Mouse (Mus musculus): ENCODE results near the gene Atg2b.

Gene Atg2b

GRCm38 (mm10) chr12:105597135-105597534 lies 87.9 kb downstream of the Atg2b start:
- no peak for DNase-seq (ENCODE audit: low read depth, low spot score)

DNA sequence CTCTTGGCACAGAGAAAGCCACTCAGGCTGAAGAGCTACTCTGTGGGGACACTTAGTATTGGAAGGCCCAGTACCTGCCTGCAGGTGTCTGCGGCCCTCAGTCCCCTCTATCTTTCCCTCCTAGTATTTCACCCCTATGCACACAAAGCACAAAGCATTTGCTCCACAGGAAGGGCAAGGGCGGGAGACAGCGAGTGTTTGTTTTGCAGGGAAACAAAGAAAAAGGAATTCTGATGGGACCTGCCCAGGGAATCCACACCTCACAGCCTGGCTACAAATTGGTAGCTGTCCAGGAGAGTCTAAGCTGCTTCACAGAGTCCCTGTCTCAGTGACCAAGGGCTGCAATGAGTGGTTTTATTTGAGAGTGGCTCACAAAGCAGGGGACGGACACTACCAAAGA lies 91.5 kb downstream of the Atg2b start:
- DNase-seq (ENCODE audit: low read depth, low spot score): no peak

DNA sequence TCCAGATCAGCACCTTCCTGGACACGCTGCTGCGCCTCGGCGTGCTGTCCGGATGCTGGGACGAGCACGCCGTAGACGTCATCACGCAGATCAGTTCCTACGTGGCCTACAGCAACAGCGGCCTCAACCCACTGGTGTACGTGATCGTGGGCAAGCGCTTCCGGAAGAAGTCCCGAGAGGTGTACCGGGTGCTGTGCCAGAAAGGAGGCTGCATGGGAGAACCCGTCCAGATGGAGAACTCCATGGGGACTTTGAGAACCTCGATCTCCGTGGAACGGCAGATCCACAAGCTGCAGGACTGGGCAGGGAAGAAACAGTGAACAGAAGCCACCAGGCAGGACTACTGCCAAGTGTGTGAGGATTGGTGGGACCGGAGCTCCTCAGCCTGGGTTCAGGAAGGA lies 92.7 kb downstream of the Atg2b start:
- DNase-seq (ENCODE audit: low read depth, low spot score): no peak

- no peak for DNase-seq (ENCODE audit: low read depth, low spot score)
These were observed 94.2 kb downstream of the Atg2b start for GRCm38 (mm10) chr12:105590786-105591185.

GRCm38 (mm10) chr12:105587526-105587925 lies 97.5 kb downstream of the Atg2b start:
- DNase-seq (ENCODE audit: low read depth, low spot score): no peak

DNA sequence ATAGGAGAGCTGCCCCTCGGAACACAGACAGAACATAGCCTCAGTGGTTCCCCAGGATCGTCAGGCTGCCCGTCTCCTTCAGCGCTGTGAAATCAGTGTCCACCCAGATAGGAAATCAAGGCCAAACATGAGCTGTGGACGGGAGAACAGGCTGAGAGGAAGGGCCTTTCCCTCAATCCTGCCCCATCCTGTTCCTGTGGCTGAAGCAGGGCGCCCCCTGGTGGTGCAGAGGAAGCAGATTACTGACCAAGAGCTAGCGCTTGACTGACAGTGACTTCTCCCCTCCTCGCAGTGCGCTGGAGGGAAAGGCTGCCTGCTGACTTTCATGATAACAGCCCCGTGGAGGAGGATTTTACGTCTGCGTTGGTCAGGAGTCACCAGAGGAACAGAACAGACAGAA lies 100.2 kb downstream of the Atg2b start:
- DNase-seq (ENCODE audit: low read depth, low spot score): peak; percentile 69

DNA sequence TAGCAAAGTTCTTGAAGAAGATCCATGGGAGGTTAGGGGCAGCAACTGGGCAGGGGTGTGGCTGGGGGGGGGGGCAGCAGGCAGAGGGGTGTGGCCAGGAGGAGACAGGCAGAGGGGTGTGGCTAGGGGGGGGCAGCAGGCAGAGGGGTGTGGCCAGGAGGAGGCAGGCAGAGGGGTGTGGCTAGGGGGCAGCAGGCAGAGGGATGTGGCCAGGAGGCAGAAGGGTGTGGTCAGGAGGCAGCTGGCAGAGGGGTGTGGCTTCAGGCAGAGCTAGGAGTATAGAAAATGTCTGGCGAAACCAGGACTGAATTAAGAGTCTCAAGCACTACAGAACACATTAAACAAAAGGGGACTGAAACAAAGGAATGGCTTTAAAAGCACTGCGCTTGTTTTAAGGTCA lies 101.5 kb downstream of the Atg2b start:
- DNase-seq (ENCODE audit: low read depth, low spot score): no peak

GRCm38 (mm10) chr12:105582486-105582885 lies 102.5 kb downstream of the Atg2b start:
- DNase-seq (ENCODE audit: low read depth, low spot score): no peak

GRCm38 (mm10) chr12:105580490-105580889 lies 104.5 kb downstream of the Atg2b start:
- DNase-seq (ENCODE audit: low read depth, low spot score): no peak

- no peak for DNase-seq (ENCODE audit: low read depth, low spot score)
These were observed 110.7 kb downstream of the Atg2b start for GRCm38 (mm10) chr12:105574356-105574755.

DNA sequence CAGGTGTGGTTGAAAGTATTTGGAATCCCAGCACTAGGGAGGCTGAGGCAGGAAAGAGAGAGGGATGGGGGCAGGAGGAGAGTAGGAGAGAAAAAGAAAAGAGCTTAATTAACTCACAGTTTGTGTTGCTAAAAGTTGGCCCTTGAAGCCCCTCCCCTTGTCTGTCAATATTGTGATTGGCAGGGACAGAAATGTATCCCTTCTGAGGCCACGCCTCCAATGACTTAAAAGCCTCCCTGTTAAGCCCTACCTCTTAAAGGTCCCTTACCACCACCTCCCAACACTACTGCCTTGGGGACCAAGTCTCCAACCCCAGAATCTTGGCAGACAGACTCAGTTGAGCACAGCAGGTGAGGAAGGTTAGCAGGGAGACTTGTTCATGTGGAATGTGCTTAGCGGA lies 112.4 kb downstream of the Atg2b start:
- no peak for DNase-seq (ENCODE audit: low read depth, low spot score)

- DNase-seq (ENCODE audit: low read depth, low spot score): no peak
These were observed 113.1 kb downstream of the Atg2b start for GRCm38 (mm10) chr12:105571867-105572266.
